Mouse (Mus musculus): Measurements from ENCODE around the gene Magoh. TPM values are rescaled to one million over a fixed set of nuclear protein-coding genes. Genes with fewer than 3 reads are reported as not detected.

Magoh gene
- total and polyA plus RNA-seq, 3 experiments = 165 to 369 (median 217) TPM

DNA sequence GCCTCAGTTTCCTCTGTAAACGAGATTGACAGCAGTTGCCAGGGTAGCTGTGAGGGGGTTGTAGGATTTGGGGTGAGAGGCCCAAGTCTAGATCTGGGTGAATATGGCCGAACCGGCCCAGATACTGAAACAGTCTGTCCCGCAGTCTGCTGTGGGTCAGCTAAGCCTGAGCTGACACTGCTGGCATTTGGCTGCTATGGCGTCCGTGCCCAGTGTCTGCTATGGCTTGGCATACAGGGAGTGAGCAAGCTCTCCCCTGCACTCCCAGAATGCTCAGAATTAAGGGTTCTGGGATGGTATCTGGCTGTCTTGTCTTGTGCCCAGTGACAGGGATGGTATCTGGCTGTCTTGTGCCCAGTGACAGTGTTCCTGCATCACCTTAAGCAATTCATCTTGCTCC, 47.9 kb upstream of the Magoh start:
- no peak overlapping the region for H3K4me3 ChIP-seq (replicated peaks in 1 of 3; ENCODE audit: low read depth in 2 of 3, low read length in 2 of 3, poor library complexity in 1 of 3)
- TF ChIP-seq E2F4 (IDR thresholded peaks at IDR 0.05; ENCODE audit: insufficient replicate concordance, low read depth, low read length) (no peak), JUN (IDR thresholded peaks at IDR 0.05; ENCODE audit: insufficient read depth, low read depth, low read length) (no peak), CHD1 (IDR thresholded peaks at IDR 0.05; ENCODE audit: low read depth, low read length) (no peak)
- H3K9me3 ChIP-seq (replicated peaks; ENCODE audit: low read length) = no peaks in the 10 kb centered on the region
- H3K9ac ChIP-seq (ENCODE audit: insufficient read depth, low read depth) = no peak overlapping the region
- dilution Hi-C loops (cut with MboI; ENCODE audit: extremely low pct_ligation_motif_present, extremely low pct_unique_long_range_greater_than_20kb, low sequenced_read_pairs) (no loop called here), in situ Hi-C loops (cut with MboI; ENCODE audit: low pct_ligation_motif_present, low pct_unique_long_range_greater_than_20kb, low sequenced_read_pairs) (loop anchor here (25.0 kb wide), 1 partner anchor 419 kb away; no protein-coding TSS in a partner anchor)
- H3K27ac ChIP-seq (ENCODE audit: insufficient read depth, low read depth) = no peak overlapping the region
- H3K4me2 ChIP-seq (ENCODE audit: insufficient read depth, low read depth, poor library complexity, severe bottlenecking) = no peak overlapping the region
- DNase-seq (ENCODE audit: extremely low read depth) = no peak
- peaks cover 5 to 90% of the 10 kb centered on the region in 2 experiments for H3K36me3 ChIP-seq (replicated peaks in 1 of 2; ENCODE audit: control insufficient read depth in 1 of 2, insufficient read depth in 1 of 2, low read length in 1 of 2)
- H3K4me1 ChIP-seq (ENCODE audit: control insufficient read depth in 1 of 2, insufficient read depth in 2 of 2) = peaks cover 0 to 29% of the 10 kb centered on the region in 2 experiments; a peak in 2 of 4 replicates
- H3K27me3 ChIP-seq (replicated peaks) = no peaks in the 10 kb centered on the region
- H3K79me2 ChIP-seq (replicated peaks; ENCODE audit: control insufficient read depth, extremely low read depth, insufficient read depth, poor library complexity, severe bottlenecking) = no peaks in the 10 kb centered on the region

DNA sequence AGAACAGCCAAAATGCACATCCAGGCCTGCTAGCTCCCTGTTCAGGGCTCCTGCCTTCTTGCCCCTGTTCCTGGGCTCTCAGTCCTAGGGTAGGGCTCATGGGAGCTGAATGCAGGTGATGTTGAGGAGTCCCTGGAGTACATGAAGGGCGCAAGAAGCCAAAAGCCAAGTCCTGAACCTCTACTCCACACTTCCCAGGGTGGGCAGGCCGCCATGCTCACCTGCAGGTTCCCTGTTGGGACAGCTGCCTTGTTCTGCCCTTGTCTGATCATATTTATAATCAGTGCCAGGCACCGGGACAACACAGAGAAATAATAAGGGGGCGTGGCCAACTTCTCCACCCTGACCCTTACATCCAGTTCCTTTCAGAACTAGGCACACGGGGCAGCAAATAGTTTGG, 46.0 kb upstream of the Magoh start:
- H3K36me3 ChIP-seq (replicated peaks in 1 of 2; ENCODE audit: control insufficient read depth in 1 of 2, insufficient read depth in 1 of 2, low read length in 1 of 2) = peaks cover 5 to 91% of the 10 kb centered on the region in 2 experiments
- H3K27me3 ChIP-seq (replicated peaks) = no peaks in the 10 kb centered on the region
- dilution Hi-C loops (cut with MboI; ENCODE audit: extremely low pct_ligation_motif_present, extremely low pct_unique_long_range_greater_than_20kb, low sequenced_read_pairs) = no loop called here
- H3K9me3 ChIP-seq (replicated peaks; ENCODE audit: low read length) = no peaks in the 10 kb centered on the region
- H3K9ac ChIP-seq (ENCODE audit: insufficient read depth, low read depth) = no peak overlapping the region
- TF ChIP-seq ZKSCAN1 (IDR thresholded peaks at IDR 0.05; ENCODE audit: borderline replicate concordance, low read depth, low read length) = no peak
- TF ChIP-seq RCOR1 (conservative IDR thresholded peaks at IDR 0.05; ENCODE audit: low read depth, low read length) = no peak
- no peak for TF ChIP-seq MAZ (IDR thresholded peaks at IDR 0.05; ENCODE audit: low read depth, low read length)
- no peak for TF ChIP-seq JUN (IDR thresholded peaks at IDR 0.05; ENCODE audit: insufficient read depth, low read depth, low read length)
- no peak for TF ChIP-seq POLR2AphosphoS2 (IDR thresholded peaks at IDR 0.05; ENCODE audit: low read depth, low read length)
- no peak for TF ChIP-seq SIN3A (IDR thresholded peaks at IDR 0.05; ENCODE audit: low read length)
- TF ChIP-seq CTCF (conservative IDR thresholded peaks at IDR 0.05 in 1 of 2, IDR thresholded peaks at IDR 0.05 in 1 of 2; ENCODE audit: low read depth in 2 of 2, low read length in 2 of 2) = no peak
- no peak for TF ChIP-seq ZC3H11A (IDR thresholded peaks at IDR 0.05; ENCODE audit: low read depth, low read length)
- TF ChIP-seq BHLHE40 (IDR thresholded peaks at IDR 0.05; ENCODE audit: low read depth, low read length) = no peak
- no peak for TF ChIP-seq SMC3 (IDR thresholded peaks at IDR 0.05; ENCODE audit: low read depth, low read length)
- TF ChIP-seq UBTF (IDR thresholded peaks at IDR 0.05; ENCODE audit: low read depth, low read length) = no peak
- TF ChIP-seq CHD1 (IDR thresholded peaks at IDR 0.05; ENCODE audit: low read depth, low read length) = no peak
- no peak for TF ChIP-seq MAX (IDR thresholded peaks at IDR 0.05; ENCODE audit: low read length)
- no peak for TF ChIP-seq E2F4 (IDR thresholded peaks at IDR 0.05; ENCODE audit: insufficient replicate concordance, low read depth, low read length)
- no peak for TF ChIP-seq KAT2A (IDR thresholded peaks at IDR 0.05; ENCODE audit: insufficient replicate concordance, low read length)
- no peak for TF ChIP-seq ELF1 (IDR thresholded peaks at IDR 0.05; ENCODE audit: low read depth, low read length)
- no peak for TF ChIP-seq MYC (IDR thresholded peaks at IDR 0.05; ENCODE audit: low read depth, low read length)
- no peak for TF ChIP-seq ZMIZ1 (IDR thresholded peaks at IDR 0.05; ENCODE audit: low read depth, low read length)
- TF ChIP-seq TCF12 (IDR thresholded peaks at IDR 0.05; ENCODE audit: low read depth, low read length) = no peak
- H3K4me3 ChIP-seq (replicated peaks in 1 of 3; ENCODE audit: low read depth in 2 of 3, low read length in 2 of 3, poor library complexity in 1 of 3) = no peak overlapping the region
- no peak overlapping the region for H3K27ac ChIP-seq (ENCODE audit: insufficient read depth, low read depth)
- in situ Hi-C loops (cut with MboI; ENCODE audit: low pct_ligation_motif_present, low pct_unique_long_range_greater_than_20kb, low sequenced_read_pairs) = loop anchor here (25.0 kb wide), 1 partner anchor 421 kb away; no protein-coding TSS in a partner anchor
- H3K79me2 ChIP-seq (replicated peaks; ENCODE audit: control insufficient read depth, extremely low read depth, insufficient read depth, poor library complexity, severe bottlenecking) = no peaks in the 10 kb centered on the region
- peaks cover 0 to 45% of the 10 kb centered on the region in 2 experiments; a peak in 2 of 4 replicates for H3K4me1 ChIP-seq (ENCODE audit: control insufficient read depth in 1 of 2, insufficient read depth in 2 of 2)
- DNase-seq (ENCODE audit: extremely low read depth) = no peak
- H3K4me2 ChIP-seq (ENCODE audit: insufficient read depth, low read depth, poor library complexity, severe bottlenecking) = no peak overlapping the region
